Mouse (Mus musculus): Measurements from ENCODE around the gene Cldn10.
A peak's percentile ranks its signal among the peaks of the same experiment; 100 is the strongest.
"Not testable (repeated sequence)": the region's sequence is repeated elsewhere in the genome, so short reads cannot be mapped to it uniquely, and the experiment has no call there.

Cldn10 gene

GRCm38 (mm10) chr14:118787621-118788020, at the start of gene Cldn10:
Gene Cldn10 (plus strand): TSS chr14:118787908.
- no peak for DNase-seq (ENCODE audit: low read depth, low spot score)

GRCm38 (mm10) chr14:118741780-118742179, 45.9 kb upstream of the Cldn10 start:
- DNase-seq (ENCODE audit: low read depth, low spot score) = no peak

- DNase-seq (ENCODE audit: low read depth, low spot score) = no peak
Observed at GRCm38 (mm10) chr14:118742862-118743261, 44.8 kb upstream of the Cldn10 start.

GRCm38 (mm10) chr14:118749068-118749467, 38.6 kb upstream of the Cldn10 start:
- DNase-seq (ENCODE audit: low read depth, low spot score) = no peak

- no peak for DNase-seq (ENCODE audit: low read depth, low spot score)
Observed at GRCm38 (mm10) chr14:118749715-118750114, 38.0 kb upstream of the Cldn10 start.

- DNase-seq (ENCODE audit: low read depth, low spot score) = no peak
Observed at GRCm38 (mm10) chr14:118750505-118751192, 37.1 kb upstream of the Cldn10 start.

GRCm38 (mm10) chr14:118751193-118751753, 36.4 kb upstream of the Cldn10 start:
- no peak for DNase-seq (ENCODE audit: low read depth, low spot score)

- DNase-seq (ENCODE audit: low read depth, low spot score) = no peak
Observed at GRCm38 (mm10) chr14:118756015-118756414, 31.7 kb upstream of the Cldn10 start.

GRCm38 (mm10) chr14:118756566-118756965, 31.1 kb upstream of the Cldn10 start:
- no peak for DNase-seq (ENCODE audit: low read depth, low spot score)

- DNase-seq (ENCODE audit: low read depth, low spot score) = not testable (repeated sequence)
Observed at GRCm38 (mm10) chr14:118763362-118763761, 24.3 kb upstream of the Cldn10 start.

GRCm38 (mm10) chr14:118763917-118764495, 23.7 kb upstream of the Cldn10 start:
- no peak for DNase-seq (ENCODE audit: low read depth, low spot score)

GRCm38 (mm10) chr14:118765306-118765705, 22.4 kb upstream of the Cldn10 start:
- no peak for DNase-seq (ENCODE audit: low read depth, low spot score)

- DNase-seq (ENCODE audit: low read depth, low spot score) = no peak
Observed at GRCm38 (mm10) chr14:118765951-118766350, 21.8 kb upstream of the Cldn10 start.

- DNase-seq (ENCODE audit: low read depth, low spot score) = no peak
Observed at GRCm38 (mm10) chr14:118766368-118766767, 21.3 kb upstream of the Cldn10 start.

GRCm38 (mm10) chr14:118767673-118768353, 19.9 kb upstream of the Cldn10 start:
- peak; percentile 84 for DNase-seq (ENCODE audit: low read depth, low spot score)

- DNase-seq (ENCODE audit: low read depth, low spot score) = no peak
Observed at GRCm38 (mm10) chr14:118768354-118768713, 19.4 kb upstream of the Cldn10 start.

- no peak for DNase-seq (ENCODE audit: low read depth, low spot score)
Observed at GRCm38 (mm10) chr14:118773668-118774067, 14.0 kb upstream of the Cldn10 start.

GRCm38 (mm10) chr14:118774507-118775428, 12.9 kb upstream of the Cldn10 start:
- DNase-seq (ENCODE audit: low read depth, low spot score) = no peak

GRCm38 (mm10) chr14:118775554-118775953, 12.2 kb upstream of the Cldn10 start:
- DNase-seq (ENCODE audit: low read depth, low spot score) = no peak

- DNase-seq (ENCODE audit: low read depth, low spot score) = no peak
Observed at GRCm38 (mm10) chr14:118776372-118776771, 11.3 kb upstream of the Cldn10 start.

GRCm38 (mm10) chr14:118777478-118777877, 10.2 kb upstream of the Cldn10 start:
- DNase-seq (ENCODE audit: low read depth, low spot score) = no peak

Measured in forelimb bud, embryonic 11.5 days (tissue).